Mouse (Mus musculus) lung, postnatal 36 days (tissue): ENCODE data around the gene Iqgap2.
A peak's percentile ranks its signal among the peaks of the same experiment; 100 is the strongest.

Experiments used
- DNase-seq: peaks from one replicate; pipeline ENCODE4 v3.0.0; 2022; ENCODE audit warnings: mixed read lengths

Iqgap2 gene

DNA sequence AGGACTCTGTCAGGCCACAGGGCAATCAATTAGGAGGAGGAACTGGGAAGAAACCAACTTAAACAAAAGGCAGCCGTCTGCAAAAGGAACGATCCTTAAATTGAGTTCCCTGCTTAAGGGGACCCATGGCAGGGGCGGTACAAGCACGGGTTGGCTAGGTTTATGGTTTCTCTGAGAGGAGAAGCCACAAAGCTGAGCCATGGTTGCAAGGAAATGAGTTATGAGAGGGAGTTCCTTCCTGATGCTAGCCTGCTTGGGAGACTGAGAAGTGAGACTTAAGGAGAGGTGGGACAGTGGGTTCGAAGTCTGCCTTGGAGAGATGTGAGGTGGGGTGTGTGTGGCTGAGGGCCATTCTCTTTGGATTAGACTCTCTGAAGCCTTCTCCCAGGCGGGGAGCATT, 193.8 kb downstream of the Iqgap2 start:
- no peak for DNase-seq

DNA sequence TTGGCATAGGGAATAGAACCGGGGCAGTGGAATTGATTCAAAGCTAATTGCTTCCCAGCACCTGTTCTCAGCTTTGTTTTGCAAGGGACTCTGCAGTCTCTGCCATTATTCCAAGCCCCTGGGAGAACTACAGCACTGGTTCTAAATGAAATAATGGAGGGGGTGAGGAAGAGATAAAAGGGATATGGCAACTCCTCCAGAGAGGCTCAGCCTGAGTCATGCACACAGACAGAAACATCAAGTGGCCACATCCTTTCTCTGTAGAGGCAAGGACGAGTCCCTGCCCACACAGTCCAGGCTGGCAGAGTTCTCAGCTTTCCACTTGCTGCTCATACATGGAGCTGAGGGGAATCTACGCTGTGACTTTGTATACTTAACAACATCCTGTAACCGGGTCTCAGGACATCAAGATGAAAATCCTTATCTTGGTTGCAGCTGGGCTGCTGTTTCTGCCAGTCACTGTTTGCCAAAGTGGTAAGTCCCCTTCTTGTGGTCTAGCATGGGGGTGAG, 195.0 kb downstream of the Iqgap2 start, which contains the start of gene F2rl2:
Gene F2rl2, plus strand, starts transcription at position 200 of the 510 bp plus-strand sequence.
- DNase-seq, result peak; percentile 28

DNA sequence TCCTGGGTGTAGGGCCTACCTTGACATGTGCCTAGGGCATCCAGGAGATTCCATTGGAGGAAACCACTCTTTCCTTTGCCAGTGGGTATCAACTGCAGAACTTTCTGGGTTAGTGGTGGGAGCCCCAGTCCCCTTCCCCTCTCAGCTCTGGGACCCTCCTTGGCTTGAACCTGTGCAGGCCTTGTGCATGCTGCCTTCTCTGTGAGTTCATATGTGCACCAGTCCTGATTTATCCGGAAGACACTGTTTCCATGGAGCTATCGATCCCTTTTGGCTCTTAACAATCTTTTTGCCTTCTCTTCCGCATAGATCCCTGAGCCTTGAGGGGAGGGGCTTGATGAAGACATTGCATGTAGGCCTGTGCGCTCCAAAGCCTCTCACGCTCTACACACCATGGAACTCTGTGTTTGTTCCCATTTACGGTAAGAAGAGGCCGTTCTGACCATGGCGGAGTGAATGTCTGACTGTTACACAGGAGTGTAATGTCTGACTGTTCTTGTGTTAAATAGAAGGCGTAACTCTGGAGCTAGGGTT, 195.5 kb downstream of the Iqgap2 start:
- DNase-seq, result no peak

DNA sequence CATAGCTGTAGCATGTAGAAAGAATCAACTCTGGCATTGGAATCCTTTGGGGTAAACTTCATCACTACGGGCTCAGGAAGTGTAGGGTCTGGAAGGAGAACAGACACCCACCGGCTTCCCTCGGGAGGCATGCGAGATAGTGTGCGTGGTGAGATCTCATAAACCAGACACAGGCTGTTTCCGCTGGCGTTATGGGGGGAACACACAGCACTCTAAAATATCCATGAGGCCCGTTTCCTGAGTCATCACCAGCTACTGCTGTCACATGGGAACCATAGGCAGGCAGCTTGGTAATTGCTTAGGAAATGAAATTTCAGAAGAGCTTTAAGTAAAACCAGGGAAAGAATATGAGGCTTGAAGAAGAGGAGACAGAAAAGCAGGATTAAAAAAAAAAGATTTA, 199.5 kb downstream of the Iqgap2 start:
- DNase-seq, result no peak

DNA sequence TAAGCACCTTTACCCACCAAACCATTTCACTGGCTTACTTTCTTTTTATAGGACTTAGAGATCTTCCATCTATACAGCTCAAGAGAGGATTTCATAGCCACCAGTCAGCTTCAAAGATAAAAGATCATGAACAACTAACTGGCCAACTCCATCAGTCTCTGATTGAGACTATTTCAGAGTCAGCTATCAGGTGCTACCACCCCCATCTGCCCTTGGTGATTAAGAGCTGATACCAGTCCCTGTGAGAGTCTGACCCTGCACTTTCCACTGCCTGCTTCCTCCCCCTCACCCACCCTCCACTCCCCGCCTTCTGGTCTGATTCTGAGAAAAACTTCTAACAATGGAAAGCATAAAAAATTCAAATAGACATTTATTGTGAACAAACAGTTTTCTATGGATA, 203.1 kb downstream of the Iqgap2 start:
- DNase-seq, result no peak

DNA sequence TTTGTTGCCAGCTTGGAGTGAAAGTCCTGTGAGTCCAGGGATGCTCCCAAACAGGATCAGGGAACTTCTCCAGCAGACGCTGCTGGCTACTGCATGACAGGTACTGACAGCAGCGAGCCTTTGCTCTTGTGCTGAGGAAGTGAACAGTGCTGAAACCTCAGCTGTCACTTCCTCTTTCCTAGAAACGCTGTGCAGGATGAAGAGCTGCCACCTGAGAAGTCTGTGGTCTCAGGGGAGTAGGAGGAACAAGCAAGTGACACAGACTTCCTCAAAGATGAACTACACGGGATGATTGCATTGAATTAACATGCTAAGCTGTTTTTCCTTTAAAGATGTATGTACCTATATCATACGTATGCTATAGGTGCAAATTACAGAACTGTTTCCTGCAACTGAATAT, 206.0 kb downstream of the Iqgap2 start:
- peak; percentile 67 for DNase-seq

DNA sequence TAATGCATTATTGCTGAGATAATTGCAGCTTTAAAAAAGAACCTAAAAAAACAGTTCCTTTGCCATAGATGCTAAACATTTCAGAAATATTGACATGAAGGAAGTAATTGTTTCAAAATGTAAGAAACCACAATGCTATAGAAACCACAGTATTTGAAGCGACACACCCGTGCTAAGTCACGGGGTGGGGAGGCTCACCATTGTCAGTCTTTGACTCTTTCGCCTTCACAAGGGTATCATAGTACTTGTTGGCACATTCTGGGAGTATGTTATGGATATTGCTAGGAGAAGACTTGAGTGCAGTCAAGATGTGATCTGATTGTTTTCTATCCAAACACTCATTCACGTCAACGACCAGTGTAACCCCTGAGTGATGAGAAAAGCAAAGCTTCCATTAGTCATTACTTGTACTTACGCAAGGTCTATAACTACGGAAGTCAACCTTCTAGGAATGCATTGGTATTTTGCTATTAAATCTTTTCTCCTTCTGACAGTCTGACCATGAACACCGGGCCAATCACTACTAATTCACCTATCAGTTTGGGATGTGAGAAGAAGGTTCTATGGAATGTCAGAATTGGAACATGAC, 207.0 kb downstream of the Iqgap2 start:
- peak; percentile 36 for DNase-seq

DNA sequence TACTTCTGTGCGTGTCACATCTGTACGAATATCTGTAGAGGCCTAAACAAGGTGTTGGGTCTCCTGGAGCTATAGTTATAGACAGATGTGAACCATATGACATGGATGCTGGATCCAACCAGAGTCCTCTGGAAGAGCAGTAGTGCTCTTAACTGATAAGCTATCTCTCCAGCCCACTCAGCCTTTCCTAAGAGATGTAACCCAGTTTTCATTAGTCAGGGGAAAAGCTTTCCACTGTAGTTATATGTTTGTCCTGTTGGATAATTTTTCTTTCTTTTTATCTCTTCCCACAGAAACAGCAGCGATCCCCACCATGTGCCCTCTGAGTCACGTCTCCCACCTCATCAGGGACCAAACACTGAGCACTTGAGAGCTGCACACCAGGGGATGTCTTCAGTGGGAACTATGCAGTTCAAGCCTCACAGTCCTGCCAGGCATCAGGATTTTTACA, 212.2 kb downstream of the Iqgap2 start:
- no peak for DNase-seq

DNA sequence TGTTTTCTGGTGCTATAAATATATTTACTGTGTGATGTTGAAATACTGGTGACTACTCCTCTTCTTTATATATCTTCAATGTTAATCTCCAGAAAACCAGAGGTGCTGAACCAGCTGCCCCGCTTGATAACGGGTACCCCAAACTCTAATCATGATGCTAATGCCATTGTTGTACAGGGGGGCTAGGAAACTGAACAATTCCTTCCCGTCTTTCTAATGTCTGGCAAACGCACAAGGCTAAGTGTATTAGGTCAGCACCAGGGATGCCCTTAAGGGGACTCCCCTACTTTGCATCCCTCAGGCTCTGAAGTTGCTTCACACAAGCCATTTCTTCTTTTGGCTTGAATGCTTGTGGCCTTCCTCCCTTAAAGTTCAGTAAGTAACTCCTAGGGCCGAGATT, 212.6 kb downstream of the Iqgap2 start:
- no peak for DNase-seq

DNA sequence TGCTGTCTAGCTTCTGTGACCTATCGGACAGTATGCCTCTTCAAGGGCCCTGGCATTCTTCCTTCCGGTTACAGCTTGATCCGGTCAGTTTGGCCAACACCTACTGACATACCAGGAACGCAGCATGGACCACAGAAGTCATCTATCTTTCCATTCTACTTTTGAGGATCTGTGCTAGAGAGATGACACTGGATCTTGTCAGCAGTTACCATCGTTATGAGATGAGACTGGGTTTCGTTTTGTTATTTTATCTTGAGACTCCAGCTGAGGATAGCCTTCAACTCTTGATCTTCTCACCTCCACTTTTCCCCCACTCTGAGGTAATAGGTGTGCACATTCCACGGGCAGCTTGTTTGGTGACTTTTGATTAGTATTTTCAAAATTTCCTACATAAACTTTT, 219.3 kb downstream of the Iqgap2 start:
- no peak for DNase-seq

DNA sequence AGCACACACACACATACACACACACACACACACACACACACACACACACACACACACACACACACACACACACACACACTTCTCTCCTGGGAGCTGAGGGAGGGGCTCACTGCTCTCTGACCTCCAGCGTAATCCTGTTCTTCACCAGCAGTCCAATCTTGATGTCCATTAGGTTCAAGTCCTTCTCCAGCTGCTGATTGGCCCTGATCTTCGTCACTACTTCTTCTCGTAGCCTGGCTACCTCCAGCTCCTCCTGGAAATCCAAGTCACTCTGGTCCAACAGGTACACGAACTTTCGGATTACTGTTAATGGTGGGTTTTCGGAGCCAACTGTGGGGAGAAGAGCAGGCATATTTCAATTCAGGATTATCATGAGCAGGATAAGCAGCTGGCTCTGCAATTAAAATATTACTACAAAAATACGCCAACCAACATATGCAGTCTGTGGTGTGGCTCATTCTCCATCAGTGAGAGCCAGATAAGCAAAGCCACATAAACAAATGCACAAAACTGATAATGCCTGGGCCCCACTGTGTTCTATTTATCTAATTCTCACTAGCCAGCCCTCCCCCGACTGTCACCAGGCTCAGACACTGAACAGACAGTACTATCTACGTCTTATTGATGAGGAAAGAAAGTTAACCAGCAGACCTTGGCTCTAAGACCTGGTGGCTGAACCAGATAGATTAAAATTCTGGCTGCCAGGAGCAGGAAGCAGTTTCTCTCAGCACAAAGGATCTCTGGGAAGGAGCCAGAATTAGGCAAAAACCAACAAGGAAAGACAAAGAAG, 220.4 kb downstream of the Iqgap2 start:
- no peak for DNase-seq

DNA sequence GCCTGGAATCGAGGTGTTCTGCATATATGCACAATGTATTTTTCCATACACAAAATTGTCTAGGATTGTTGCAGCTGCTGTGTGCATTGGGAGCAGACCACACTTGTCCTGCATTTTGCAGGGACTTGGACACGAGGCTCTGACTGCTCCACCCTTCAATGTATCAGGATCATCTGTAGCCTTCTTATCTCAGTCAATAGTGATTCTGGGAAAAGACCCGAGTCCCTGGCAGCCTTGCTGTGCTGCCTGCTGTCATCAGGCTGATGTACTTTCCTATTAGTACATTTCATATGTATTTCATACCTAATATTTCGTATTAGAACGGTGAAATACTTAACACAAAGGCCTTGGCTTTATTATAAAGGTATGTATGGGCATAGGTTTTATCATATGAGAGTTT, 221.2 kb downstream of the Iqgap2 start:
- DNase-seq, result no peak

DNA sequence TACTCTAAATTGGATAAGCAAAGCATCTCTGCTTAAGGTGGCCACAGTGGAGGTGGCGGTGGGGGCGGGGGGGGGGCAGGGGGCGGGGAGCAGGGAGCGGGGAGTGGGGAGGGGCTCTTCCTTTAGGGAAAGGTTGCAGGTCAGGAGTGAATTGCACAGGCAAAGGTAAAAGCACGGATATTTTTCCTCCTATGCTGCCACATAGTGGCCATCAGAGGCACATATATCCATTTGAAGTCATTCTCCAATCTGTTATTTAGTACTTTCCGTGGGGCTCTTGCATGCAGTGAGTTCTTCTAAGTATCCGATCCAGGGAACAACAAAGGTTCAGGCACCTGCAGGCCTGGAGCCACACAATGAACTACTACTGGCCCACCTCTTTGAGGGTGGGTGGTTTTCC, 224.5 kb downstream of the Iqgap2 start:
- peak; percentile 65 for DNase-seq

DNA sequence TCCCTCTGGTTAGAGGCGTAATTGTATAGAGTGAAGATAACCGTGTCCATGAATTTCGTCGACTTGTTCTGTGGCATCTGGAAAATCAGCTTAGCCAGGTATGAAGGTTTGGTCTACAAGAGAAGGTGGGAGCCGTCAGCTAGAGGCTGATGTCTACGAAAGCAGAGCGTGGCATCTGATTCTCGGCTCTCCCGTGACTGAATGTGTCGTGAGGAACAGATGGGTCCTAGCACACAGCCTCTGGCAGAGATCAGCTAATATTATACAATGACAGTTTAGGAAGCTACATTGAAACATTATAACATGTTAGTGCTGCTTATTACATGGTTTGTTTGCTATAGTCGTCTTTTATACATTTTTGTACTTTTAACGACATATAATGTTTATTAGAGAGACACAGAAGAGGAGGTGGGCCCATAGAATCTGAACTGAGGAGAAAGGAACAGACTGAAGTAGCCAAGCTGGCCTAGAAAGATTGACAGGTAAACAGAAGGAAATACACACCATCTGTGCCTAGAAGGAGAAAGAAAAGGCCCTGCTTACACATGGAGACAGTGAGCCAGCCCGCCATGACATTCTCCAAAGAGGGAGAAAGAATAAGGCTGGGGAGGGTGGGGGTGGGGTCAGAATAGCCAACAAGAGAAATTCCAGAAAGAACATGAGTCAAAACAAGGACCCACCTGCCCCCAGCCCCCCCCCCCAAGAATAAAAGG, 225.9 kb downstream of the Iqgap2 start:
- no peak for DNase-seq

DNA sequence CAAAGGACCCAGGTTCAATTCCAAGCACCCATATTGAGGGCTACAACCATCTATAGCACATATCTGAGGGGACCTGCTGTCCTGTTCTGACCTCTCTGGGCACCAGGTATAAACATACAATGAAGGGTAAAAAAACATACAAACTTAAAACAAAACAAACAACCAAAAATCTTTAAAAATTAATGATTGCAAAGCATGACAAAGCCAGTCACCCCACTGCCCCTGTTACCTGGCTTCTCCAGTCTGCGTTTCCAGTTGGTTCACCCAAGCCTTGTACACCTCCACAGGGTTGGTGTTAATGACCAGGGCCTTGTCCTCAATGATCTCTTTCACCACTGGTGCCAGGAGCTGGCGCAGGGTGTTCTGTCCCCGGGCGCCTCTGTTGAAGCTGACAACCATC, 227.9 kb downstream of the Iqgap2 start:
- DNase-seq, result no peak

DNA sequence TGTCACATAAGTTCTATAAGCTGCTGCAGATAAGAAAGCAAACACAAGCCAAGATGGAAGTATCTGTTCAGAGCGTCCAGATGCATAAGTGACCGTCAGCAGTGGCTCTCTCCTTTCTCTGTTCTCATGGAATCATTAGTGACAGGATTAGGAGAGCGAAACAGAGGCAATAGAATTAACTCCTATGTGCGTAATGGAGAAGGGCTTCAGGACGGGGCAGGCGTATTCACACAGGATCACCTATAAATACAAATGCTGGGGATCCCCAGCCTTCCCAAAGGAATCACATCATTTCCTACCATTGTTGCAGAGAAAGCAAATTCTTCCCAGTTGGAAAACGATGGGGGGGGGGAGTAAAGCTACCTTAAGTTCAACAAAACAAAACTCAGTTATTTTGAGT, 232.3 kb downstream of the Iqgap2 start:
- DNase-seq, result no peak

DNA sequence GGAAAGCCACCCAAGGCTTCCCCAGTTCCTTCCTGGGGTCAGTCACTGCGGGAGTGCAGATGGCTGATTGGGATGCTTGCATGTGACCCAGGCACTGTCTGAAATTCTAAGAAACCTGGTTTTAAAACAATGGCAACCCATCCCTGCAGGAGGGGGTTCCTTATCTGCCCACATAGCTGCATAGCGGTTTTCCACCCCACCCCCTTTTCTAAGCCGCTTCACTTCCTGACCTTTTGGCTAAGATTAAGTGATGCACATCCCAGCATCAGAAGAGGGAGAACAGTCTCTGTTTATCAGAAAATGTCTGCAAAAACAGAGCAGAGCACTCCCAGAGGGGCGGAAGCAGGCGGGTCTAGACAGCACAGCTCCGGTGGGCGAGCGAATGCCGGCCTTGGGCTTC, 234.6 kb downstream of the Iqgap2 start:
- no peak for DNase-seq

DNA sequence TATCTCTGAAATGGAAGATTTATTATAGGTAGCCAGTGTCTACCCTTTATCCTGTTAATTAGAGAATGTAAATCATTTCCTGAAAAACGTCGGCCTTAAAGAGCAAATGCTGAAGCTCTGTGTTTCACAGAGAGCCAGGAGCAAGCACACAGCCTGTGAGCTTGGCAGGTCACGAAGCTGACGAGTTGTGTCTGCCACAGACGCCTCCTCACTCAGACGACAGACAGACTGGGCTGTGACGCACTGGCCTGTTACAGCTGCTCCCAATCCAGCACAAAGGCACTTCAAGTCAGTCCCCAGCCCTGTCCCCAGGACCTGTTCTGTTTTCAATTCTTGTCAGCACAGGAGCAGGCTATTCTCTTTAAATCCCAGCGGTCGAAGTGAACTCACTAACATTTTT, 236.4 kb downstream of the Iqgap2 start:
- DNase-seq, result peak; percentile 29

DNA sequence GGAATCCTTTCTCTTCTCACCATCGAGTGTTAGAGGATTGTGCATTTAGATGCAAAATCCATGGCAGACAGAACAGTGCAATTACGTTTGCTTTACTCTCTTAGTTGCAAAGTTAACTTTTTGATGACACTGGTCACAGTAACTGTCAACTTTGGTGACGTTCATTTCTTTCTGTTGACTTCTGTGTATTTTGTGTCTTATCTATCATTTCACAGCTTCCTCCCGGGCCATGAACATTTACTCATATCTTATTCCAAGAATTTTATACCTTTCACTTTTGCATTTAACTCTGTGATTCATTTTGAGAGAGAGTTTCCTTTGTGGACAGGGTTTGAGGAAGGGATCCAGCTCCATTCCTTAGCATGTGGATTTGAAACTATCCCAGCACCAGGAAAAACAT, 238.0 kb downstream of the Iqgap2 start:
- DNase-seq, result no peak

DNA sequence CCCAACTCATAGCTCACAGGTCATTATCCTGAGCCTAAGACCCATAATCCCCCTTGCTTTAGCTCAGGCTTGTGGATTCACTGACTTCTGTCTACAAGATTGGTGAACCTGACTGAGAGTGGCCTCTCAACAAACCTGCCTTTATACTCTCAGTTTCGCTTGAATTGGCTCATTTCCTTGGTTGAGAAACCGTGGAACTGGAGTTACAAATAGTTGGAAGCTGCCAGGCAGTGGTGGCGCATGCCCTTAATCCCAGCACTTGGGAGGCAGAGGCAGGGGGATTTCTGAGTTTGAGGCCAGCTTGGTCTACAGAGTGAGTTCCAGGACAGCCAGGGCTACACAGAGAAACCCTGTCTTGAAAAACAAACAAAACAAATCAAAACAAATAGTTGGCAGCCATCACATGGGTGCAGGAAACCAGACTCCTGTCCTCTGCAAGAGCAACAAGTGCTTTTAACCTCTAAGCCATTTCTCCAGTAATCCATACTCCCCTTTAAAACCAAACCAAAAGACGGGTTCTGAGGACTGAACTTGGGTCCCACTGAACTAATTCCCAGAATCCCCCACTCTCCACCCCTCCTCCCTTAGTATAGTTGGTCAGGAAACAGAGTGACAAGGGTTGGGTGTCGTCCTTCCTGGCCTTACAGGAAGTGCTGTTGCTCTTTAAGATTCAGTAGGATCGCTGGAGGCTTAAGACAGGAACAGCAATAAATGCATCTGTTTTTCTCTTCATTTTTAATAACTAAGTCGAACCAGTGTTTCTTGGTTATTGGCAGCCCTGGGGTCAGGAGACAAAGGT, 239.7 kb downstream of the Iqgap2 start:
- no peak for DNase-seq

DNA sequence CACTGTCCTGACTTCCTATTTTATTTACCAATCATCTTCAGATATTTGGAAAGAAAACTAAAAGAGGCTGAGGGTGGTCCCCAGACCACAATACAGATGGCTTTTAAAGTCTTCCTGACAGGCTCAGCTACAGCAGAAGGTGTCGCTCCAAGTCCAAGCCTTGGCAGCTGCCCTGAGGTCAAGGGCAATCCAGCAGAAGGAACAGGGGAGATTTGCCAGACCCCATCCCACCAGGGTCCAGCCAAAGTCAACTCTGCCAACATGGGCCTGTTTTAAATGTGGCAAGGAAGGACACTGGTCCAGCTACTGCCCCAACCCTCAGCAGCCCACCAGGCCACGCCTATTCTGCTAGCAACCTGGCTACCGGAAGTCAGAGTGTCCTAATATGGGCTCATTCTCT, 241.8 kb downstream of the Iqgap2 start:
- DNase-seq, result no peak

DNA sequence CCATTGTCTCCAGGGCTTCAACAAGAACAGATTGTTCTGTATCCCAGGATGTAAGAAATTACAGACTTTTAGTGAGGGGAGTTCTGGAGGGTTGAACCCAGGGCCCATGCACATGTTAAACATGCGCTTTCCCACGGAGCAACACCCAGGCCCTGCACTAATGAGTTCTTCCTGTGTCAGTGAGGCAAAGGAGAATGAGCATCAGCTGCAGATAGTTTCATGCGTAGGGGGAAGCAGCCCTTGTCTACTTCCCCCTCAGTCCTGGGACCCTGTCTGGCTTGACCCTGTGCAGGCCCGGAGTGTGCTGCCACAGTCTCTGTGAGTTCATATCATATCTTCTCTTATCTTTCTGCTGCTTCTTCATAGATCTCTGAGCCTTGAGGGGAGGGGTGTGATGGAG, 244.5 kb downstream of the Iqgap2 start:
- no peak for DNase-seq

DNA sequence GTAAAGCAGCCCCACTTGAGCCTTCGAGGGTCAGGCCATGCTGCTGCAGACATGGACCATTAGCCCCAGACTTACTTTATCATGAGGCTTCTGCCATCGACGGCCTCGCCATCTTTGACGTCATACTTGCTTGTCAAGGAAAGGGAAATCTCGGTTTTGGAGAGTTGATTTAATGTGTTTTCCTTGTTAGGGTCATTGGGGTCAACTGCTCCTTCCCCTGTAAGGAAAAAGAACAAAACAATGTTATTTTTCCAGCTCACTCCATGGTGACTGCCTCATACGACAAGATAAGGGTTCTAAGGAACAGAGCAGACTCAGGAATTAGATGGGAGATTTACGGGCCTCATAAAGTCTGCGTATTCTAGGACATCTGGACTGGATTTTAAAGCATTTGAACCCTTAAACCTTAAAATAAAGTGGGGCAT, 245.0 kb downstream of the Iqgap2 start:
- DNase-seq, result no peak
